Mouse (Mus musculus): ENCODE results near the gene Nova2. TPM values are rescaled to one million over a fixed set of nuclear protein-coding genes. Genes with fewer than 3 reads are reported as not detected.

Gene Nova2
- polyA plus RNA-seq, 1 experiment: 0.90 TPM

DNA sequence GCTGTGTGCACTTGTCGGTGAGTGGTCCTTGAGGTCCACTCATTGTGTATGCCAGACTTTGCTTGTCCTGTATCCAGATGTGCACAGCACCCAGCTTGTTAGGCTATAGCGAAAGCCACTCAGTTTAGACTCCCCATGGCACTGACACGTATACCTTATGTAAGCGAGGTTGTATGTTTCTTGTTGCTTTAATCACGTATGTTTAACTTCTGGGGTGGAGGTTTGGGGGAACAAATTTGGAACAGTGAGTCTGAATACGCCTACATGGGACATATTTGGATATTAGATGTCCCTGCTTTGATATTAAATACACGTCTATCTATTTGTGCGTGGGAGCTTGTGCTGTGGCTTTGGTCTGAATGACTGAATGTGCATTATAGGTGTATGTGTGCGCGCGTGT is 2.4 kb upstream of the Nova2 start:
- peaks cover 2% of the 10 kb centered on the region; the same call in 1 of the 2 replicates for H3K4me1 ChIP-seq (ENCODE audit: control insufficient read depth, insufficient read depth, insufficient read length)
- no peak for TF ChIP-seq CTCF (IDR thresholded peaks at IDR 0.05; ENCODE audit: extremely low read depth, insufficient read depth, insufficient read length, insufficient replicate concordance)
- no peak for TF ChIP-seq POLR2A (IDR thresholded peaks at IDR 0.05; ENCODE audit: low read depth, low read length)
- no peak overlapping the region for H3K27ac ChIP-seq (ENCODE audit: insufficient read depth, low read length)
- no peaks in the 10 kb centered on the region for H3K36me3 ChIP-seq (ENCODE audit: control insufficient read depth, insufficient read depth, low read length)
- no peak overlapping the region for H3K4me3 ChIP-seq (ENCODE audit: extremely low read depth, insufficient read depth, insufficient read length)
- DNase-seq (ENCODE audit: low read depth in 1 of 2, low spot score in 2 of 2): no peak
- 82% methylated on average over 11 of the region's 11 CpGs for WGBS
- H3K27me3 ChIP-seq (ENCODE audit: control insufficient read depth, insufficient read depth, low read length): peaks cover 20% of the 10 kb centered on the region

DNA sequence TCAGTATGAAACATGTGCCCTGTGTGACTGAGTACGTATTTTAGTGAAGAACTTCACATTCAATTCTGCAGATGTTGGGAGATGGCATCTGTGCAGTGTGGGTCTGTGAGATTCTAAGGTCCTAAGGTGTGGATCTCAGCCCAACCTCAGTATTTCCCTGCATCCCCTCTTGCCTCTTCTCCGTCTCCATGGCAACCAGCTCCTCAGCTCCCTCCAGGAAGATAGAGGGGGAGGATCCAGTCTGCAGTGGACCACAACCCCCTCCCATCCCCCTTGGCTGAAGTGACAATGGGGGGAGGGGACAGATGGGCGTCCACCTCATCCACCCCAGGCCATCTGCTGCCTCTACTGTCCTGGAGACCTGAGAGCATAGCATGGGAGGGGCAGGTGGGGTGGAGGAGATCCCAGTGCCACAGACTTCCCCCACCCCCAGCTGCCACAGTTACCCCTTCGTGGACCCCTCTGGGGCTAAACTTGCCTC is 1.9 kb upstream of the Nova2 start:
- no peak for DNase-seq (ENCODE audit: low read depth in 1 of 2, low spot score in 2 of 2)
- H3K4me1 ChIP-seq (ENCODE audit: control insufficient read depth, insufficient read depth, insufficient read length): peaks cover 2% of the 10 kb centered on the region; the same call in 1 of the 2 replicates
- no peak overlapping the region for H3K4me3 ChIP-seq (ENCODE audit: extremely low read depth, insufficient read depth, insufficient read length)
- H3K36me3 ChIP-seq (ENCODE audit: control insufficient read depth, insufficient read depth, low read length): no peaks in the 10 kb centered on the region
- 60% methylated on average over 4 of the region's 4 CpGs for WGBS
- no peak for TF ChIP-seq POLR2A (IDR thresholded peaks at IDR 0.05; ENCODE audit: low read depth, low read length)
- no peak for TF ChIP-seq CTCF (IDR thresholded peaks at IDR 0.05; ENCODE audit: extremely low read depth, insufficient read depth, insufficient read length, insufficient replicate concordance)
- peaks cover 20% of the 10 kb centered on the region for H3K27me3 ChIP-seq (ENCODE audit: control insufficient read depth, insufficient read depth, low read length)
- no peak overlapping the region for H3K27ac ChIP-seq (ENCODE audit: insufficient read depth, low read length)

DNA sequence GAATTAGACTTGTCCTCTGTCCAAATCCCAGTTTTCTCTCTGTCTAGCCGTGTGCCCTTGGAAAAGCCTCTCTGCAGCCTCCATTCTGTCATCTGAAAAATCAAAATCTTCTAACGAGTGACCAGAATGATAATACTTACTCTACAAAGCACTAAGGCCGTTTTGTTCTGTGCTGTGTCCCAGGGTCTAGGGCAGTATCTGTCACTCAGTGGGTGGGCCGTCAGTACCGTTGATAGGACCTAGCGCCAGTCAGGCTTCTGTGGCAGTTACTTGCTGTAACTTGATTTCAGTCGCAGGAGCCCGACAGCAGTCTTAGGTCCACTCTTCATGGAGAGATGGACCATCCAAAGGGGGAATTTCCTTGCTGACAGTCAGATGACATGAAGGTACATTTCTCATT is 1.4 kb upstream of the Nova2 start:
- Histone ChIP-seq H3K27ac (ENCODE audit: insufficient read depth, low read length) (no peak overlapping the region), H3K4me3 (ENCODE audit: extremely low read depth, insufficient read depth, insufficient read length) (no peak overlapping the region), H3K4me1 (ENCODE audit: control insufficient read depth, insufficient read depth, insufficient read length) (peaks cover 2% of the 10 kb centered on the region; the same call in 1 of the 2 replicates), H3K27me3 (ENCODE audit: control insufficient read depth, insufficient read depth, low read length) (peaks cover 20% of the 10 kb centered on the region), H3K36me3 (ENCODE audit: control insufficient read depth, insufficient read depth, low read length) (no peaks in the 10 kb centered on the region)
- WGBS: 35% methylated on average over 8 of the region's 8 CpGs
- DNase-seq (ENCODE audit: low read depth in 1 of 2, low spot score in 2 of 2): no peak
- TF ChIP-seq CTCF (IDR thresholded peaks at IDR 0.05; ENCODE audit: extremely low read depth, insufficient read depth, insufficient read length, insufficient replicate concordance) (no peak), POLR2A (IDR thresholded peaks at IDR 0.05; ENCODE audit: low read depth, low read length) (no peak)

DNA sequence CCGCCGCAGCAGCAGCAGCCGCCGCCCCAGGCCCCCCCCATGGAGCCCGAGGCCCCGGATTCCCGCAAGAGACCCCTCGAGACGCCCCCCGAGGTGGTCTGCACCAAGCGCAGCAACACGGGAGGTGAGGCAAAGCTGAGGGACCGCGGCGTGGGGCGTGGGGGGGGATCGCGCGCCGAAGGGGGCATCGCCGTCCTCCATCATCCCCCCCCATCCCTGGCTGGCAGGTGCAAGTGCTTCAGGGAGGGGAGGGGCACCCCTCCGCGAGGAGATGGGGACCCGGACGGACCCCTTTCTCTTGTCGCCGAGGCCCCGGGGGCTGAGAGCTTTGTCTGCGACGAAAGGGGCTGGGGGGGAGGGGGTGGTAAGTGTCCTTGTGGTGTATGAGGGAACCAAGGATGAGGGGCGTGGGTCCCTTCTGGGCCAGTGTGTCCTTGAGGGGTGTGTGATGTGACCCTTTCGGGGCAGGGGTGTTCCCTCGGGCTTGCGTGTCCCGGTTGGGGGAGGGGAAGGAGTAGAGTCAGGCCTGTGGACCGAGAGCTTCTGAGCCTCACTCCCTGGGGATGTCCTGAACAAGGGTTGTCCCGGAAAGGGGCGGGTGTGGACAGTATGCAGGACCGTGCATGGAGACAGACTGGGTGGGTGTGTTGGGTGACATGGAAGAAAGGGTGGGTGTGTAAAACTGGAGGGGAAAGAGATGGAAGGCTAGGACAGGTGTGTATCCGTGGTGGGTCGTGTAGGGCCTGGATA is 528 bp downstream of the Nova2 start:
- DNase-seq (ENCODE audit: low read depth in 1 of 2, low spot score in 2 of 2): no peak
- Histone ChIP-seq H3K4me1 (ENCODE audit: control insufficient read depth, insufficient read depth, insufficient read length) (peaks cover 2% of the 10 kb centered on the region; the same call in 1 of the 2 replicates), H3K27ac (ENCODE audit: insufficient read depth, low read length) (no peak overlapping the region), H3K36me3 (ENCODE audit: control insufficient read depth, insufficient read depth, low read length) (no peaks in the 10 kb centered on the region), H3K4me3 (ENCODE audit: extremely low read depth, insufficient read depth, insufficient read length) (peak overlapping the region; percentile 24; the same call in 1 of the 2 replicates), H3K27me3 (ENCODE audit: control insufficient read depth, insufficient read depth, low read length) (peaks cover 17% of the 10 kb centered on the region)
- 8% methylated on average over 38 of the region's 42 CpGs for WGBS
- TF ChIP-seq CTCF (IDR thresholded peaks at IDR 0.05; ENCODE audit: extremely low read depth, insufficient read depth, insufficient read length, insufficient replicate concordance) (no peak), POLR2A (IDR thresholded peaks at IDR 0.05; ENCODE audit: low read depth, low read length) (no peak)

- TF ChIP-seq POLR2A (IDR thresholded peaks at IDR 0.05; ENCODE audit: low read depth, low read length) (no peak), CTCF (IDR thresholded peaks at IDR 0.05; ENCODE audit: extremely low read depth, insufficient read depth, insufficient read length, insufficient replicate concordance) (no peak)
- Histone ChIP-seq H3K4me1 (ENCODE audit: control insufficient read depth, insufficient read depth, insufficient read length) (peaks cover 2% of the 10 kb centered on the region; the same call in 1 of the 2 replicates), H3K27me3 (ENCODE audit: control insufficient read depth, insufficient read depth, low read length) (peaks cover 17% of the 10 kb centered on the region), H3K4me3 (ENCODE audit: extremely low read depth, insufficient read depth, insufficient read length) (no peak overlapping the region), H3K27ac (ENCODE audit: insufficient read depth, low read length) (no peak overlapping the region), H3K36me3 (ENCODE audit: control insufficient read depth, insufficient read depth, low read length) (no peaks in the 10 kb centered on the region)
- WGBS: 50% methylated on average over 6 of the region's 6 CpGs
- DNase-seq (ENCODE audit: low read depth in 1 of 2, low spot score in 2 of 2): no peak
Observed at GRCm38 (mm10) chr7:18926911-18927310, 1.2 kb downstream of the Nova2 start.

- WGBS: 5% methylated on average over 3 of the region's 3 CpGs
- H3K27me3 ChIP-seq (ENCODE audit: control insufficient read depth, insufficient read depth, low read length): peaks cover 17% of the 10 kb centered on the region
- H3K4me1 ChIP-seq (ENCODE audit: control insufficient read depth, insufficient read depth, insufficient read length): peaks cover 2% of the 10 kb centered on the region; the same call in 1 of the 2 replicates
- peak overlapping the region; percentile 27; the same call in 1 of the 2 replicates for H3K27ac ChIP-seq (ENCODE audit: insufficient read depth, low read length)
- no peak for DNase-seq (ENCODE audit: low read depth in 1 of 2, low spot score in 2 of 2)
- no peaks in the 10 kb centered on the region for H3K36me3 ChIP-seq (ENCODE audit: control insufficient read depth, insufficient read depth, low read length)
- H3K4me3 ChIP-seq (ENCODE audit: extremely low read depth, insufficient read depth, insufficient read length): no peak overlapping the region
- TF ChIP-seq CTCF (IDR thresholded peaks at IDR 0.05; ENCODE audit: extremely low read depth, insufficient read depth, insufficient read length, insufficient replicate concordance): no peak
- TF ChIP-seq POLR2A (IDR thresholded peaks at IDR 0.05; ENCODE audit: low read depth, low read length): no peak
Observed at GRCm38 (mm10) chr7:18927759-18928158, 2.1 kb downstream of the Nova2 start.

DNA sequence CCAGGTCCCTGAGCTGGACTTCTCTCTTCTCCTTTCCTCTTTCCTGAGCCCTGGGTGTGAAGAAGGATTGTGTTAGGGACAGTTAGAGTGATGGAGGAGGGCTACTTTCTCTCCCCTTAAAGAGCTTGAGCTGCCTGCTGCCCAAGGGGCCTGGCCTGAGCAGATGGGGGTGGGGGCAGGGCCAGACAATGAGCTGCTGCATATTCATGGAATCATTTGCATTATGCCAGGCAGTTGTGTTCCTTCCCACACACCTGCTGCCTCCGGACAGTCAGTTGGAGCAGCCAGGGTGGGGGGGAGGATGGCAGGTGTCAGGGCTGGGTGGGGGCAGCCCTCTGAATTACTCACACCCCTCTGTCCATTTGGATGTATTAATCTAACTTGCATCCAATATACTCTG is 16.7 kb downstream of the Nova2 start:
- WGBS: 70% methylated on average over 1 of the region's 1 CpGs
- H3K27ac ChIP-seq (ENCODE audit: insufficient read depth, low read length): no peak overlapping the region
- no peaks in the 10 kb centered on the region for H3K27me3 ChIP-seq (ENCODE audit: control insufficient read depth, insufficient read depth, low read length)
- no peaks in the 10 kb centered on the region for H3K4me1 ChIP-seq (ENCODE audit: control insufficient read depth, insufficient read depth, insufficient read length)
- no peak overlapping the region for H3K4me3 ChIP-seq (ENCODE audit: extremely low read depth, insufficient read depth, insufficient read length)
- no peak for TF ChIP-seq CTCF (IDR thresholded peaks at IDR 0.05; ENCODE audit: extremely low read depth, insufficient read depth, insufficient read length, insufficient replicate concordance)
- no peak for TF ChIP-seq POLR2A (IDR thresholded peaks at IDR 0.05; ENCODE audit: low read depth, low read length)
- no peak for DNase-seq (ENCODE audit: low read depth in 1 of 2, low spot score in 2 of 2)
- no peaks in the 10 kb centered on the region for H3K36me3 ChIP-seq (ENCODE audit: control insufficient read depth, insufficient read depth, low read length)
